Mouse (Mus musculus): Measurements from ENCODE around the gene Gpn2. TPM values are rescaled to one million over a fixed set of nuclear protein-coding genes. Genes with fewer than 3 reads are reported as not detected.

Gene Gpn2
- total RNA-seq, 2 experiments from 2014 or later: 7.0 TPM

Small RNA genes lying within 50 kb of the gene (microRNA-seq; reads per million reads assigned to microRNA genes)
- gene Gm23158 (ENCODE audit: borderline number of aligned reads in 2 of 2): 0 reads per million in 2 experiments

Other genes starting within 250 kb of the Gpn2 start
- gene Wdtc1, start 230.9 kb upstream of the Gpn2 start, total RNA-seq (2021): 10 to 100 TPM; 82.0 to 88.2 TPM
- 10 to 100 TPM; 17.6 to 18.8 TPM for gene Slc9a1, start 214.7 kb upstream of the Gpn2 start, total RNA-seq (2021)
- gene Tent5b, start 104.2 kb upstream of the Gpn2 start, total RNA-seq (2021): 1 to 10 TPM; 2.1 to 2.2 TPM
- gene Trnp1, start 85.8 kb upstream of the Gpn2 start, total RNA-seq (2021): 1 to 10 TPM; 1.7 to 2.0 TPM
- gene Kdf1, start 65.4 kb upstream of the Gpn2 start, total RNA-seq (2021): not detected
- 10 to 100 TPM; 68.6 to 76.2 TPM for gene Nudc, start 38.4 kb upstream of the Gpn2 start, total RNA-seq (2021)
- gene Nr0b2, start 31.0 kb upstream of the Gpn2 start, total RNA-seq (2021): 10 to 100 TPM; 14.2 to 15.3 TPM
- gene Gpatch3, start 9.6 kb upstream of the Gpn2 start, total RNA-seq (2021): 1 to 10 TPM; 3.3 to 5.5 TPM
- 1 to 10 TPM; 1.1 to 1.5 TPM for gene Sfn, start 17.8 kb downstream of the Gpn2 start, total RNA-seq (2021)
- 10 to 100 TPM; 17.2 to 17.3 TPM for gene Zdhhc18, start 65.8 kb downstream of the Gpn2 start, total RNA-seq (2021)
- gene Pigv, start 88.3 kb downstream of the Gpn2 start, total RNA-seq (2021): 10 to 100 TPM; 10.8 to 11.3 TPM
- 10 to 100 TPM; 37.7 to 42.1 TPM for gene Arid1a, start 172.4 kb downstream of the Gpn2 start, total RNA-seq (2021)